Comparison of ENCODE assay signal across 23 mouse cellular contexts in genomic region chr13:31267865-31268264, GRCm38 (mm10).
"Had no signal": no experiment of that assay in that cellular context is flagged by ENCODE, and none has a peak within 500 bp of the region (broad histone marks: within the 10 kb centered on the region; RNA-seq: fewer than 3 reads in every experiment).

No protein-coding gene starts in this region.

- H3K4me1 ChIP-seq: hindbrain, embryonic 13.5 days; hindbrain, embryonic 15.5 days; kidney, embryonic 15.5 days; limb, embryonic 10.5 days; limb, embryonic 12.5 days had no signal

- H3K4me3 ChIP-seq: heart, embryonic 10.5 days; heart, embryonic 12.5 days; hindbrain, embryonic 13.5 days; hindbrain, embryonic 15.5 days; kidney, embryonic 15.5 days; layer of hippocampus, adult 2 months; left cerebral cortex, adult 2 months; limb, embryonic 10.5 days; limb, embryonic 12.5 days had no signal

- H3K9me3 ChIP-seq: heart, embryonic 10.5 days; heart, embryonic 12.5 days; hindbrain, embryonic 13.5 days; hindbrain, embryonic 15.5 days; kidney, embryonic 15.5 days; limb, embryonic 10.5 days; limb, embryonic 12.5 days had no signal

- ATAC-seq: hindbrain, postnatal 0 days; intestine, embryonic 16.5 days had no signal

- H3K27ac ChIP-seq: heart, embryonic 10.5 days; hindbrain, embryonic 13.5 days; hindbrain, embryonic 15.5 days; hindbrain, postnatal 0 days; kidney, embryonic 15.5 days; kidney, postnatal 0 days; layer of hippocampus, adult 2 months; left cerebral cortex, adult 2 months; limb, embryonic 10.5 days; limb, embryonic 12.5 days had no signal

- H3K9ac ChIP-seq: heart, embryonic 12.5 days; hindbrain, embryonic 13.5 days; hindbrain, embryonic 15.5 days; kidney, embryonic 15.5 days; limb, embryonic 12.5 days had no signal

- H3K27me3 ChIP-seq: hindbrain, embryonic 13.5 days; hindbrain, embryonic 15.5 days; kidney, embryonic 15.5 days; limb, embryonic 12.5 days had no signal

- H3K4me2 ChIP-seq: heart, embryonic 12.5 days; hindbrain, embryonic 13.5 days; hindbrain, embryonic 15.5 days; kidney, embryonic 15.5 days; limb, embryonic 12.5 days; liver, embryonic 11.5 days had no signal

- DNase-seq: gastrocnemius, postnatal 14 days; gastrocnemius, postnatal 36 days; heart, adult 18-20 months; heart, postnatal 10 days; kidney, adult 11 months; kidney, adult 2 months; kidney, adult 9 months; kidney, postnatal 14 days; kidney, postnatal 4 days; liver had no signal

- H3K36me3 ChIP-seq: heart, embryonic 10.5 days; heart, embryonic 12.5 days; hindbrain, embryonic 13.5 days; hindbrain, embryonic 15.5 days; kidney, embryonic 15.5 days; limb, embryonic 10.5 days; limb, embryonic 12.5 days had no signal
